Mouse (Mus musculus) adrenal gland, postnatal 4 days (tissue): Measurements from ENCODE around the gene Rhox13. TPM values are rescaled to one million over a fixed set of nuclear protein-coding genes. Genes with fewer than 3 reads are reported as not detected.
A peak's percentile ranks its signal among the peaks of the same experiment; 100 is the strongest.

Source experiments
- DNase-seq, 2 experiments: peaks; one replicate each; pipeline ENCODE4 v3.0.0; 2021 to 2022; ENCODE audit warnings: low spot score in 2 of 2, mixed read lengths in 2 of 2
- long read RNA-seq, 2 experiments: library from polyadenylated mRNA; stranded (forward); transcript quantifications; one replicate each; pipeline ENCODE4 v2.0.0; 2021
- total RNA-seq, 2 experiments: library from RNA; stranded (reverse); gene quantifications; 2 replicates each; pipeline ENCODE4 v1.2.3; 2021

Gene Rhox13
- total RNA-seq, result not detected
- long read RNA-seq, experiment 1, result 0 reads
- long read RNA-seq, experiment 2, result 0 reads

GRCm38 (mm10) chrX:38120982-38121381, at the start of gene Rhox13:
Rhox13 (plus strand) TSS chrX:38121219.
- DNase-seq, result no peak

- DNase-seq, result peak; percentile 6 to 7
Observed at GRCm38 (mm10) chrX:38084226-38084625, 36.8 kb upstream of the Rhox13 start.

- DNase-seq, result no peak
Observed at GRCm38 (mm10) chrX:38085041-38085440, 36.0 kb upstream of the Rhox13 start, which contains the start of gene Rhox11. Rhox11 (minus strand) TSS chrX:38085141.

GRCm38 (mm10) chrX:38110807-38111206, 10.2 kb upstream of the Rhox13 start, which contains the start of gene Rhox12:
Rhox12 (minus strand) TSS chrX:38110907.
- DNase-seq, result no peak

- no peak for DNase-seq
Observed at GRCm38 (mm10) chrX:38121478-38121877, 459 bp downstream of the Rhox13 start.

GRCm38 (mm10) chrX:38159097-38159496, 38.1 kb downstream of the Rhox13 start:
- DNase-seq, result no peak

GRCm38 (mm10) chrX:38165315-38165714, 44.3 kb downstream of the Rhox13 start:
- DNase-seq, result no peak

- no peak for DNase-seq
Observed at GRCm38 (mm10) chrX:38166064-38166463, 45.0 kb downstream of the Rhox13 start.

- DNase-seq, result no peak
Observed at GRCm38 (mm10) chrX:38166592-38166991, 45.6 kb downstream of the Rhox13 start.

Other genes starting within 250 kb of the Rhox13 start
- not detected for gene Rhox8, start 242.3 kb upstream of the Rhox13 start, total RNA-seq
- gene Rhox7b, start 224.0 kb upstream of the Rhox13 start, total RNA-seq, result not detected
- not detected for gene Rhox9, start 219.4 kb upstream of the Rhox13 start, total RNA-seq
- not detected for gene Btg1-ps1, start 102.4 kb upstream of the Rhox13 start, total RNA-seq
- not detected for gene Btg1-ps2, start 78.1 kb upstream of the Rhox13 start, total RNA-seq
- gene Rhox10, start 54.7 kb upstream of the Rhox13 start, total RNA-seq, result not detected
- not detected for gene Rhox11, start 36.1 kb upstream of the Rhox13 start, total RNA-seq
- not detected for gene Rhox12, start 10.3 kb upstream of the Rhox13 start, total RNA-seq
- 10 to 100 TPM; 32.0 to 34.8 TPM for gene Zbtb33, start 68.6 kb downstream of the Rhox13 start, total RNA-seq
- 10 to 100 TPM; 15.0 to 18.9 TPM for gene Tmem255a, start 131.2 kb downstream of the Rhox13 start, total RNA-seq
- 10 to 100 TPM; 10.3 to 18.9 TPM for gene Atp1b4, start 195.0 kb downstream of the Rhox13 start, total RNA-seq